Mouse (Mus musculus) limb, embryonic 11.5 days (tissue): ENCODE data around the gene Sf3a2. TPM values are rescaled to one million over a fixed set of nuclear protein-coding genes. Genes with fewer than 3 reads are reported as not detected.

Experiments
- ATAC-seq: fragments of 200-750 bp; cut with Nextera tagmentation; 2 replicates; pipeline ENCODE4 v1.8.0; 2017; ENCODE audit warnings: low read depth; ENCODE audit not compliant: insufficient number of reproducible peaks, low FRiP score, low TSS enrichment
- DNase-seq: peaks from one replicate; pipeline ENCODE4 v3.0.0-alpha.2; 2015; ENCODE audit warnings: low spot score
- H3K27ac ChIP-seq: fragments of 300-500 bp; sonication (generic); replicated peaks from 2 replicates; pipeline ENCODE4 v1.5.1; 2014; ENCODE audit warnings: low read depth, mild to moderate bottlenecking, low read length
- H3K27me3 ChIP-seq: fragments of 300-500 bp; sonication (generic); 2 replicates; pipeline ENCODE4 v1.6.1; 2014; ENCODE audit warnings: mild to moderate bottlenecking, low read length, mixed read lengths; ENCODE audit not compliant: control insufficient read depth, insufficient read depth
- H3K36me3 ChIP-seq: fragments of 300-500 bp; sonication (generic); 2 replicates; pipeline ENCODE4 v1.6.1; 2014; ENCODE audit warnings: mild to moderate bottlenecking, low read length, moderate library complexity, mixed read lengths; ENCODE audit not compliant: control insufficient read depth, insufficient read depth
- H3K4me1 ChIP-seq: fragments of 300-500 bp; sonication (generic); 2 replicates; pipeline ENCODE4 v1.6.1; 2014; ENCODE audit warnings: low read length, mixed read lengths; ENCODE audit not compliant: control insufficient read depth, insufficient read depth
- H3K4me2 ChIP-seq: fragments of 300-500 bp; sonication (generic); 2 replicates; pipeline ENCODE4 v1.6.1; 2014; ENCODE audit warnings: low read depth, mild to moderate bottlenecking, moderate library complexity; ENCODE audit not compliant: severe bottlenecking
- H3K4me3 ChIP-seq: fragments of 300-500 bp; sonication (generic); 2 replicates; pipeline ENCODE4 v1.5.1; 2014; ENCODE audit warnings: low read depth, low read length
- H3K9ac ChIP-seq: fragments of 300-500 bp; sonication (generic); 2 replicates; pipeline ENCODE4 v1.6.1; 2014; ENCODE audit warnings: mild to moderate bottlenecking, low read length
- H3K9me3 ChIP-seq: fragments of 300-500 bp; sonication (generic); 2 replicates; pipeline ENCODE4 v1.6.1; 2016; ENCODE audit warnings: low read length; ENCODE audit not compliant: control insufficient read depth
- WGBS: fragments of 180-500 bp; shearing (Covaris S2); extraction: QIAGEN DNeasy Blood & Tissue Kit; methylation state at CpG from one replicate; pipeline ENCODE4 v1.1.7; 2014; 5-methylcytosine and 5-hydroxymethylcytosine counted together
- polyA plus RNA-seq: library from polyadenylated mRNA; unstranded; fragments of >200 nt; fragmentation: Nextera tagmentation; extraction: Ambion mirVana; gene quantifications from 2 replicates; pipeline ENCODE4 v1.2.1, GENCODE M21; 2014

Gene Sf3a2
- polyA plus RNA-seq, 1 experiment from 2014 or later: 122 TPM

DNA sequence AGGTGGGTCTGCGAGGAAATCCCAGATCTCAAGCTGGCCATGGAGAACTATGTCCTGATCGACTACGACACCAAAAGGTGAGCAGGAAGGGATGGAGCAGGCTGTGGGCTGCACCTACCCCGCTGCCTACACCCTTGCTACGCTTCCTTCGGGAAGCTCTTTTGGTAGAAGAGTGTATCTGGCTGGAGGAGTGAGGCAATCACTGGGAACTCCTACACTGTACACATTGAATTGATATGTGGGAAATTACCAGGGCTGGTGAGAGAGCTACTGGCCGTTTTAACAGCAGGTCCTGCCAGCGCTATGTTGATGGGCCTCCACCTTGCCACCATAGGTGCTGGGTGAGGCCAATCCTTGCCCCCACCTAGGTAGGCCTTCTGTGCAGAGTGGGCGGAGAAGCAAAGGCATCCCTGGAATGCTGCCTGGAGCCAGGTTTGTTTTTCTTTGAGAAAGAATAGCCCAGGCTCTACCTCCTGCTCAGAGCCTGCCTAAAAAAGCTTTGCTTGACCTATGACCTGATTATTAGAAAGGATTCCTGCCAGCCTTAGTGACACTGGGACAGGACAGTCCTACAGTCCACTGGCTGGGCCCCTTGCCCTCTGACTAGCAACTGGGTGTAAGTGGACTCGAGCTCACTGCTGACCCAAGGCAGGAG, 31.7 kb upstream of the Sf3a2 start:
- WGBS: 83% methylated on average over 10 of the region's 10 CpGs
- Histone ChIP-seq H3K36me3 (peaks cover 26% of the 10 kb centered on the region), H3K27me3 (no peaks in the 10 kb centered on the region), H3K27ac (no peak overlapping the region), H3K9ac (no peak overlapping the region), H3K4me2 (no peak overlapping the region), H3K4me3 (no peak overlapping the region), H3K9me3 (no peaks in the 10 kb centered on the region), H3K4me1 (no peaks in the 10 kb centered on the region)
- ATAC-seq (no peak), DNase-seq (no peak)

DNA sequence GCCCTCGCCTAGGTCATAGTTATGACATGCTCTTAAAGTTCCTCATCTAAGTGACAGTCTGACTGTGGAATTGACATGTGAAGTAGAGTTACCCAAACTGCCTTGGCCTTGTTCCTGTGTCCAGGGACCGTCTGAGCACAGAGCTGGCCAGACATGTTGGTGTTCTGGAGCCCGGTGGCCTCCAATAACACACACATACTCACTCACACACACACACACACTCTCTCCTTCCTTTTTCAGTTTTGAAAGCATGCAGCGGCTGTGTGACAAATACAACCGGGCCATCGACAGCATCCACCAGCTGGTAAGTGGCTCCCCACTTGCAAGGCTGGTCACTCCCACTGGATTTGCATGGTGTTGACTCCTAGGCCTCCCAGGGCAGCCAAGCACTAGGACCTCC, 29.6 kb upstream of the Sf3a2 start:
- no peak for ATAC-seq
- no peak overlapping the region for H3K4me3 ChIP-seq

DNA sequence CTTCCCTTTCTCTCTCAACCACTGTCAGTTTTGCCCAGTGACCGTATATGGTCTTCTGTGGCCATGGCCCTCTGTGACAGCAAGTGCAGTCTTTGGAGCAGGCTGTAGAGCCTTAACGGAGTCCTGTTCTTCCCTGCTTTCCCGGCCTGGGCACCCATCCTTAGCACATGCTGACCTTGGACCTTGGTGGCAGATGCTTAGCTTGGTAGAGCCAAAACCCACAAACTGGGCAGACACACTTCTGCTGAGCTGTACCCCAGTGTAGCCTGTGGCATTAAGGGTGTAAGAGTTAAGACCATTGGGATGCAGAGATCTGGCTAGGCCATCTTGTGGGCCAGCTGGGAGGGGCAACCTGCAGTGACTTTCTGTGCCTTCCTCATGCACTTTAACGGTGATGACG, 24.2 kb upstream of the Sf3a2 start:
- Histone ChIP-seq H3K4me2 (no peak overlapping the region), H3K9me3 (no peaks in the 10 kb centered on the region), H3K27me3 (no peaks in the 10 kb centered on the region), H3K4me1 (no peaks in the 10 kb centered on the region), H3K36me3 (peaks cover 40% of the 10 kb centered on the region), H3K4me3 (no peak overlapping the region), H3K27ac (no peak overlapping the region), H3K9ac (0 out of 2 replicates have a peak overlapping the region, but pooled peaks have one; percentile 5)
- DNase-seq (no peak), ATAC-seq (no peak)
- WGBS: 78% methylated on average over 5 of the region's 5 CpGs

More for the DNA sequence above, 29.6 kb upstream of the Sf3a2 start:
- no peaks in the 10 kb centered on the region for H3K9me3 ChIP-seq
- H3K27me3 ChIP-seq: no peaks in the 10 kb centered on the region
- H3K27ac ChIP-seq: no peak overlapping the region
- H3K4me1 ChIP-seq: no peaks in the 10 kb centered on the region
- peaks cover 40% of the 10 kb centered on the region for H3K36me3 ChIP-seq
- H3K9ac ChIP-seq: no peak overlapping the region
- no peak overlapping the region for H3K4me2 ChIP-seq
- DNase-seq: no peak
- WGBS: 94% methylated on average over 6 of the region's 6 CpGs

DNA sequence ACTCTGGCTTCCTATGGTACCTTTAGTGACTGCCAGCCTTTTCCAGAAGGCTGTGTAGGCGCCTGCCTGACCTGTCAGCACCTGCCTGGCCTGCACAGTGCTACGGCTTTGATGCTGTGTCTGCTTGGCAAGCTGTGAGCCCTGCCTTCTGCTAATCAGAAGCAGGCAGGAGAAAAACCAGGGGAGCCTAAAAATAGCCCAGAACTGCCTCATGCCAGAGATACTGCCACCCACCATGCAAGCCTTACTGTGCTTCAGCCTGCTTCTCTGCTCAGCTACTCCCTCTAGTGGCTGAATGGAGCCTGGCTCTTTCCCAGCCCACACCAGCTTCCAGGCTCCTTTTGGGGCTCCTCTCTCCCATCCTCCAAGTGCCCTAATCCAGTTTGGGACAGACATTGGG, 23.4 kb upstream of the Sf3a2 start:
- H3K4me3 ChIP-seq: no peak overlapping the region
- ATAC-seq: peak; percentile 82
- no peaks in the 10 kb centered on the region for H3K4me1 ChIP-seq
- H3K9me3 ChIP-seq: no peaks in the 10 kb centered on the region
- H3K27me3 ChIP-seq: no peaks in the 10 kb centered on the region
- peak; percentile 80 for DNase-seq
- no peak overlapping the region for H3K27ac ChIP-seq
- H3K4me2 ChIP-seq: no peak overlapping the region
- no peak overlapping the region for H3K9ac ChIP-seq
- WGBS: 8% methylated on average over 2 of the region's 2 CpGs
- H3K36me3 ChIP-seq: peaks cover 46% of the 10 kb centered on the region

DNA sequence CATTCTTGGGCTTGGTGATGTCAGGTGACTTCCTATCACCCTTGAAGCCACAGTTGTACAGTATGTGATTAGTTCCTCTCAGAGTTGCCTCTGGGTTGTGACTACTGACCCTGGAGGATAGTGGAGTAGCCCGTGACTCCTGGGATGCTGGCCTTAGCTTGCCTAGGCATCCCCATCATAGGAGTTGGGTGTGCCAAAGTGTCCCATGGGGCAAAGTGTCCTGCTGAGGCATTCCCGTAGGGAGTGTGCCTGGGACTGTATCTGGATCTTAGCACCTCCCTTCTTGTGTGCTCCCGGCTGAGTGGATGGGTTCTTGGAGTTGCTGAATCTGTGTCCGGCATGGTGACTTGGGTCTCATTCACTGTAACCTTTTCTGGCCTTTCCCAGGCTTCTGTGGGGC, 23.0 kb upstream of the Sf3a2 start:
- Histone ChIP-seq H3K4me2 (no peak overlapping the region), H3K9ac (no peak overlapping the region), H3K27me3 (no peaks in the 10 kb centered on the region), H3K9me3 (no peaks in the 10 kb centered on the region), H3K4me3 (no peak overlapping the region), H3K4me1 (no peaks in the 10 kb centered on the region), H3K36me3 (peaks cover 46% of the 10 kb centered on the region), H3K27ac (no peak overlapping the region)
- WGBS: 91% methylated on average over 4 of the region's 4 CpGs
- no peak for ATAC-seq
- DNase-seq: no peak

DNA sequence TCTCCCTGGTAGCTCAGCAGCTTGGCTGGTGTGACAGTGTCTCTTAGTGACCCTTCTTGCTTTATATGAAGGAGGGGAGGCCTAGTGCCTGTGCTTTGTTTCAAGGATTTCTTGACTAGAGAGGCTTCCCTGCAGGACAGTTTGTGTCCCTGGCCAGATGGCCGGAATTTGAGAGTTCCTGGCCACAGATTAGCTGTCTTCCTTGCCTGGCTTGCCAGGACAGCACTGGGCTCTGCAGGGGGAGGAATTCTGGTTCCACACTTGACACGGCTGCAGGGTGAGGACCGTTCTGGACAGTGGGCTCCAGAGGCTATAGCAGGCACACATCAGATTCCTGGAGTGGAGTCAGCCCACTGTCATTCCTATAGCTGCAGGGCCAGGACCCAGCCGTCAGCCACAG, 22.3 kb upstream of the Sf3a2 start:
- Histone ChIP-seq H3K27me3 (no peaks in the 10 kb centered on the region), H3K4me1 (no peaks in the 10 kb centered on the region), H3K9ac (no peak overlapping the region), H3K9me3 (no peaks in the 10 kb centered on the region), H3K36me3 (peaks cover 46% of the 10 kb centered on the region), H3K27ac (no peak overlapping the region), H3K4me3 (no peak overlapping the region), H3K4me2 (no peak overlapping the region)
- ATAC-seq (no peak), DNase-seq (no peak)
- WGBS: 93% methylated on average over 4 of the region's 4 CpGs

- Histone ChIP-seq H3K36me3 (peaks cover 45% of the 10 kb centered on the region), H3K27ac (no peak overlapping the region), H3K4me1 (no peaks in the 10 kb centered on the region), H3K27me3 (no peaks in the 10 kb centered on the region), H3K9me3 (no peaks in the 10 kb centered on the region), H3K4me2 (no peak overlapping the region), H3K9ac (no peak overlapping the region), H3K4me3 (no peak overlapping the region)
- WGBS: 87% methylated on average over 6 of the region's 6 CpGs
- ATAC-seq (no peak), DNase-seq (no peak)
Observed at GRCm38 (mm10) chr10:80776358-80776869, 21.6 kb upstream of the Sf3a2 start.

GRCm38 (mm10) chr10:80777123-80777522, 20.9 kb upstream of the Sf3a2 start:
- Histone ChIP-seq H3K9me3 (no peaks in the 10 kb centered on the region), H3K27ac (no peak overlapping the region), H3K36me3 (peaks cover 46% of the 10 kb centered on the region), H3K4me1 (no peaks in the 10 kb centered on the region), H3K4me3 (no peak overlapping the region), H3K27me3 (no peaks in the 10 kb centered on the region), H3K9ac (no peak overlapping the region), H3K4me2 (no peak overlapping the region)
- DNase-seq (no peak), ATAC-seq (no peak)
- WGBS: 93% methylated on average over 5 of the region's 5 CpGs

- H3K27me3 ChIP-seq: no peaks in the 10 kb centered on the region
- no peak overlapping the region for H3K27ac ChIP-seq
- ATAC-seq (no peak), DNase-seq (no peak)
- H3K9me3 ChIP-seq: no peaks in the 10 kb centered on the region
- H3K9ac ChIP-seq: no peak overlapping the region
- H3K36me3 ChIP-seq: peaks cover 49% of the 10 kb centered on the region
- no peaks in the 10 kb centered on the region for H3K4me1 ChIP-seq
- no peak overlapping the region for H3K4me2 ChIP-seq
- H3K4me3 ChIP-seq: no peak overlapping the region
Observed at GRCm38 (mm10) chr10:80779565-80779964, 18.4 kb upstream of the Sf3a2 start.
